Mouse (Mus musculus) liver, adult 2 months (tissue): Measurements from ENCODE around the gene Mpv17l. TPM values are rescaled to one million over a fixed set of nuclear protein-coding genes. Genes with fewer than 3 reads are reported as not detected.
"Not testable (repeated sequence)": the region's sequence is repeated elsewhere in the genome, so short reads cannot be mapped to it uniquely, and the experiment has no call there.

ENCODE experiments used
- DNase-seq: peaks from one replicate; pipeline ENCODE4 v3.0.0-alpha.2; 2011; ENCODE audit warnings: low read depth, low spot score; ENCODE audit errors: extremely low read depth
- H3K27ac ChIP-seq: fragments of 200-500 bp; replicated peaks from 2 replicates; pipeline ENCODE4 v1.5.1; 2012; ENCODE audit warnings: low read depth, mild to moderate bottlenecking, control low read depth, inconsistent platforms, low read length; ENCODE audit not compliant: insufficient read depth
- H3K27me3 ChIP-seq: fragments of 200-500 bp; 2 replicates; pipeline ENCODE4 v1.6.1; 2012; ENCODE audit warnings: mild to moderate bottlenecking, moderate library complexity, low read length, inconsistent platforms; ENCODE audit not compliant: control insufficient read depth, insufficient read depth
- H3K36me3 ChIP-seq: fragments of 200-500 bp; 2 replicates; pipeline ENCODE4 v1.6.1; 2012; ENCODE audit warnings: low read length, inconsistent platforms; ENCODE audit not compliant: control insufficient read depth, insufficient read depth
- H3K4me1 ChIP-seq: fragments of 200-500 bp; 2 replicates; pipeline ENCODE4 v1.6.1; 2011; ENCODE audit warnings: low read length; ENCODE audit not compliant: control insufficient read depth, insufficient read depth
- H3K4me3 ChIP-seq: fragments of 200-500 bp; 2 replicates; pipeline ENCODE4 v1.5.1; 2011; ENCODE audit warnings: low read depth, mild to moderate bottlenecking, control low read depth, low read length, moderate library complexity; ENCODE audit not compliant: insufficient read depth
- H3K79me2 ChIP-seq: fragments of 200-500 bp; 2 replicates; pipeline ENCODE4 v1.6.1; 2012; ENCODE audit warnings: inconsistent platforms, mild to moderate bottlenecking, low read length, moderate library complexity; ENCODE audit not compliant: control insufficient read depth, insufficient read depth
- H3K9ac ChIP-seq: fragments of 200-500 bp; 2 replicates; pipeline ENCODE4 v1.6.1; 2012; ENCODE audit warnings: low read depth, mild to moderate bottlenecking, control low read depth, inconsistent platforms, low read length
- CTCF ChIP-seq: fragments of 200-500 bp; IDR thresholded peaks from 2 replicates; pipeline ENCODE4 v1.5.1; 2011; ENCODE audit warnings: low read depth, low read length, control low read depth
- POLR2A ChIP-seq: fragments of 200-500 bp; IDR thresholded peaks from 2 replicates; pipeline ENCODE4 v1.6.1; 2011; ENCODE audit warnings: low read length, control low read depth; ENCODE audit not compliant: insufficient read depth; ENCODE audit errors: extremely low read depth
- WGBS: fragments of 180-500 bp; shearing (Covaris S2); methylation state at CpG from one replicate; pipeline ENCODE4 v1.1.7; 2018; 5-methylcytosine and 5-hydroxymethylcytosine counted together
- polyA plus RNA-seq: library from polyadenylated mRNA; depleted of rRNA; stranded (reverse); fragments of >200 nt; gene quantifications from 2 replicates; pipeline ENCODE4 v1.2.3, GENCODE M21; 2012; rRNA removed
- total RNA-seq: library from RNA; depleted of rRNA; stranded (reverse); fragments of >200 nt; gene quantifications from 2 replicates; pipeline ENCODE4 v1.2.3, GENCODE M21; 2014; rRNA removed

Mpv17l gene
- 30.6 and 35.9 TPM in 2 replicates for total RNA-seq
- 26.2 and 29.8 TPM in 2 replicates for polyA plus RNA-seq

GRCm38 (mm10) chr16:13902888-13903483, at the start of gene Mpv17l, which contains the start of gene Pdxdc1:
Gene Mpv17l (plus strand): TSS chr16:13903161.
Gene Pdxdc1 (minus strand): TSS chr16:13903131.
- peak; percentile 90 for DNase-seq
- H3K9ac ChIP-seq: peak within 1 kb of the TSS; percentile 90
- no peaks in the 10 kb centered on the region for H3K27me3 ChIP-seq
- H3K4me3 ChIP-seq: peak within 1 kb of the TSS; percentile 92
- H3K36me3 ChIP-seq: peaks cover 3% of the 10 kb centered on the region
- peak within 1 kb of the TSS; percentile 80 for H3K27ac ChIP-seq
- H3K4me1 ChIP-seq: peaks cover 11% of the 10 kb centered on the region
- 1% methylated on average over 49 of the region's 57 CpGs for WGBS
- TF ChIP-seq CTCF (no peak), POLR2A (peak; percentile 81)
- H3K79me2 ChIP-seq: peaks cover 24% of the 10 kb centered on the region; the same call in 1 of the 2 replicates

GRCm38 (mm10) chr16:13853886-13854285, 49.1 kb upstream of the Mpv17l start:
- Histone ChIP-seq H3K79me2 (no peaks in the 10 kb centered on the region), H3K27me3 (no peaks in the 10 kb centered on the region), H3K36me3 (peaks cover 54% of the 10 kb centered on the region), H3K9ac (no peak overlapping the region), H3K4me3 (no peak overlapping the region), H3K27ac (no peak overlapping the region), H3K4me1 (no peaks in the 10 kb centered on the region)
- DNase-seq: no peak
- TF ChIP-seq POLR2A (no peak), CTCF (no peak)
- 95% methylated on average over 4 of the region's 4 CpGs for WGBS

- H3K4me1 ChIP-seq: peaks cover 5% of the 10 kb centered on the region; the same call in 1 of the 2 replicates
- no peaks in the 10 kb centered on the region for H3K27me3 ChIP-seq
- no peak overlapping the region for H3K4me3 ChIP-seq
- 43% methylated on average over 4 of the region's 4 CpGs for WGBS
- no peak overlapping the region for H3K9ac ChIP-seq
- H3K79me2 ChIP-seq: no peaks in the 10 kb centered on the region; the same call in none of the 2 replicates
- peaks cover 42% of the 10 kb centered on the region for H3K36me3 ChIP-seq
- no peak for TF ChIP-seq CTCF
- TF ChIP-seq POLR2A: no peak
- no peak for DNase-seq
- H3K27ac ChIP-seq: peak overlapping the region; percentile 58
Measured at GRCm38 (mm10) chr16:13866076-13866475, 36.9 kb upstream of the Mpv17l start.

GRCm38 (mm10) chr16:13866616-13867015, 36.3 kb upstream of the Mpv17l start:
- Histone ChIP-seq H3K79me2 (no peaks in the 10 kb centered on the region; the same call in none of the 2 replicates), H3K27ac (peak overlapping the region; percentile 58; the same call in 1 of the 2 replicates), H3K4me1 (peaks cover 5% of the 10 kb centered on the region; the same call in 1 of the 2 replicates), H3K27me3 (no peaks in the 10 kb centered on the region), H3K4me3 (no peak overlapping the region), H3K36me3 (peaks cover 40% of the 10 kb centered on the region), H3K9ac (no peak overlapping the region)
- TF ChIP-seq POLR2A: no peak
- no peak for TF ChIP-seq CTCF
- 12% methylated on average over 5 of the region's 5 CpGs for WGBS
- DNase-seq: peak; percentile 73

DNA sequence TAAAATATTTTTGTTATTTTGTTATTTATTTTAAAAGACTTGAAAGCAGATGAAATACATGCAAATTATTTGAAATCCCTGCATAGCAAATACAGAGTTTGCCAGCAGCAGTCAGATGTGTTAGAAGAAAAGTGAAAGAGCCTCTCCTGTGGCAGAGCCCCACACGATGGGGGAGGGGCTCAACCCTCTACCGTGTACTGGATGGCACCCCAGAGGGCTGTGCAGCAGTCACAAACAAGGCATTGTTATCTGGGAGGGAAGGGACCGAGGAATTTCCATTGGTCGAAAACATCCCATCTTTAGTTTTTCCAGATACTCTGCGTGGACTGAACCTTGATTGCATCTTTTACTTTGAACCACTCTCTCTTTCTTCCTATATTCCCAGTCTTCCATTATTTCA, 35.6 kb upstream of the Mpv17l start:
- WGBS: 61% methylated on average over 5 of the region's 5 CpGs
- H3K4me1 ChIP-seq, H3K27me3 ChIP-seq, H3K9ac ChIP-seq, H3K79me2 ChIP-seq, H3K27ac ChIP-seq, DNase-seq, H3K4me3 ChIP-seq: not testable (repeated sequence)
- peaks cover 47% of the 10 kb centered on the region for H3K36me3 ChIP-seq

DNA sequence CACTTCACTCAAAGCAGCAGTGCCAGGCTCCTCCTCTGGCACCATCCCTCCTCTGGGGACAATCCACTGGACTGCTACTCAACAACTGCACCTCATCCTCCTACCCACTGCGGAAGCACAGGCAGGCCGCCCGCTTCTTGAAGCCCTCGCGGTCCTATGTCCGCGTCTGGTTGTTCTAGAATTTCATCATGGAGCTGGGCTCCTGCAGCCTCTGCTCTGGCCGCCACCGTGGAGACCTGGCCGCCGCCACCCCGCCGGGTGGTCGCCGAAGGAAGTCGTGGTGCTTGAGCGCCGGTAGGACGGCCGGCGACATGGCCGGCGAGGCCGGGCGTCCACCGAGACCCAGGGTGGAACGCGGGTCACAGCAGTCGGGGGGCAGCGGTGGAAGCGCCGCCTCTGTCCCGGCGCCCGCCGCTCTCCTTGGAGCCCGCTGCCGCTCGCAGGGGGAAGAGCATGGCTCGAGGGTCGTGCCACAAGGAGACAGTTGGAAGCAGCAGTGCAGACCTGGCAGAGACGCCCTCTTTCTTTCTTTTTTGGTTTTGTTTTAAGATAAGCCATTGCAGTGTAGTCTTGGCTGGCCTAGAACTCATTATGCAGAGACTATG, 34.9 kb upstream of the Mpv17l start:
- H3K4me1 ChIP-seq: peaks cover 5% of the 10 kb centered on the region; the same call in 1 of the 2 replicates
- no peak for DNase-seq
- 79% methylated on average over 42 of the region's 42 CpGs for WGBS
- no peak overlapping the region for H3K9ac ChIP-seq
- no peak for TF ChIP-seq POLR2A
- TF ChIP-seq CTCF: no peak
- H3K27me3 ChIP-seq: no peaks in the 10 kb centered on the region
- H3K36me3 ChIP-seq: peaks cover 43% of the 10 kb centered on the region
- no peak overlapping the region for H3K27ac ChIP-seq
- no peaks in the 10 kb centered on the region for H3K79me2 ChIP-seq
- no peak overlapping the region for H3K4me3 ChIP-seq
